Mouse (Mus musculus) frontal cortex, postnatal 36 days (tissue): ENCODE measurements at regions not wholly inside any gene's neighbourhood (a gene's known extent, or its start where the extent isn't known, plus 50 kb on each side); places are given as distances from the start of the nearest gene placed in this dataset.
"Not testable (repeated sequence)": the region's sequence is repeated elsewhere in the genome, so short reads cannot be mapped to it uniquely, and the experiment has no call there.

Experiments
- DNase-seq, 2 experiments: peaks; one replicate each; pipeline ENCODE4 v3.0.0; 2022; ENCODE audit warnings: low spot score in 2 of 2

DNA sequence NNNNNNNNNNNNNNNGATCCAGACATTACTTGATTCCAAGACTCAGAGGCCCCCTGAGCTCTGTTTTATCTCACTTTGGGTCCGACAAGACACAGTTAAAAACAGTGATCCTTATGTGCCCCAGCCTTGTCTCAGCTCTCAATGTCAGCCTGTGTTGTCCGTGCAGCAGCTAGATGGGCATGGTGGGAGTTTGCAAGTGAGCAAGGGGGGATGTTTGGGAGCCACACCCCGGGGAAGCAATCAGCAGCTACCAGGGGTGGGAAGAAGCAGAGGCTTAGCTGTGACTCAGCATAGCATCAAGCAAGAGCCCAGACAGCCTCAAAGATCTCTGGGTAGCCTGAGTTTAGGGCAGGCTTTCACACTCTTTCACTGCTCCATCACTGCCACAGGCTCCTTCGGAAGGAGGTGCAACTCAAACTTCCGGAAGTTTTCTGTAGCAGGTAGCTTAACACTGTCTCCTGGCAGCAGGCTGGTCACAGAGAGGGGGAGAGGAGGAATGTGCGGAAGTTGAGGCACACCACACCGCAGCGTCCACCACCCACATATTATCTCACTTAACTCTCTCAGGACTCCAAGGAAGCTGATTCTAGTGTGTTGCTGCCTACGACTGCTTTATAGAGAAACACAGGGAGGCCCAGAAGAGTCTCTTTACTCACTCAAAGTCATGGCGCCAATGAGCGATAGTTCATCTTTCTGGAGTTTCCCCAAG, 80.2 kb upstream of the Defb33 start:
- peak in 1 of 2 experiments; percentile 44 for DNase-seq

DNA sequence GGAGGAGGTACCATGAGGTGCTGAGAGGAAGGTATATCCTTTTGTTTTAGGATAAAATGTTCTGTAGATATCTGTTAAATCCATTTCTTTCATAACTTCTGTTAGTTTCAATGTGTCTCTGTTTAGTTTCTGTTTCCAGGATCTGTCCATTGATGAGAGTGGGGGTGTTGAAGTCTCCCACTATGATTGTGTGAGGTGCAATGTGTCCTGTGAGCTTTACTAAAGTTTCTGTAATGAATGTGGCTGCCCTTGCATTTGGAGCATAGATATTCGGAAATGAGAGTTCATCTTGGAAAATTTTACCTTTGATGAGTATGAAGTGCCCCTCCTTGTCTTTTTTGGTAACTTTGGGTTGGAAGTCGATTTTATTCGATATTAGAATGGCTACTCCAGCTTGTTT, 79.0 kb upstream of the Defb33 start:
- not testable (repeated sequence) for DNase-seq

DNA sequence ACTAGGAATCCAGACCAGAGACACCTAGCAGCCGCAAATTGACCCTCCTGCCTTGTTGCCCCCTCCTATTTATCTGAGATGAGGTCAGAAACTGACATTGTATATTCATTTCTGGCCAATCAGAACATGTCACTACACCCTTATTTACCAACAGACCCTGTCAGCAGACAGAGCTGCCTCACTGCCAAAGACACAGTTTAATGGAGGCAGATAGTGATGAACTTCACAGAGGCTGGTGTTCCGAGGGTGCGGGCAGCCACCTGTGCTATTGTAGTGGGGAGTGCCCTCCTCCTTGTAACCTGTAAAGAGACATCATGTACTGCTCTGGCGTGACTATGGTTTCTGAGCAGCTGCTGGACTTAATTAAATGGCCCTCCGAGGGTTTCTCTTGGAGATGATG, 70.0 kb upstream of the Defb33 start:
- peak; percentile 14 to 17 for DNase-seq

DNA sequence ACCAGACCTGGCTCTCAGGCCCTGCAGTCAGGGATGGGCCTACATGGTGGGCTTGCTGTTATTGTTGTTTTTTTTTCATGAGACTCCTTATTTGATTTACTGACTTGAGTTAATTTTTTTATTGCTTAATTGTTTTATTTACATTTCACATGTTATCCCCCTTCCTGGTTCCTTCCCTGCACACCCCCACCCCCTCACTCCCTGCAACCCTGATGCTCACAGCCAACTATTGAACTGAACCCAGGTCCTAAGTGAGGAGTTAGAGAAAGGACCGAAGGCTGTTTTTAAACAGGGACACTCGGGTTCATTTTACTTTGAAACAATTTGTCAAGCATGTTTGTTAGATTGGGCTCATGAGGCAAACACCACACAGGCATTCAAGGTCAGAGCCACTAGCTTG, 69.2 kb upstream of the Defb33 start:
- not testable (repeated sequence) for DNase-seq

DNA sequence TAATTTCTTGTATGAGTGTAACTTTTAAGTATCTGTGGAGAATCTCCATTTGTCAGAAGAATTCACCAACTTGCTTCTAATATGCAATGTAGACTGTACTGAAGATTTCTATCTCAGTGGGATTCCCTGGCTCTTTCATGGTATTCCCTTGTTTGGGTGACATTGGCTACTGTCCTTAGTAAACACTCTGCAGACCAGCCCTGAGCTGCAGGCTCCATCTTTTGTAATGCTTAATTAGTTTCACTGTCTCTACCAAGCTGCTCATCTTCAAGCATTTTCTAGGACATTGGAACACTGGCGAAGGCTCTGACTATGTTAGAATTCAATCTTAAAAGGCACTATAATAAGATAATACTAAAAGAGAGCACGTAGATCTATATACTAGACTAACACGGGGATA, 53.0 kb upstream of the Defb33 start:
- not testable (repeated sequence) for DNase-seq
